Mouse (Mus musculus) midbrain, postnatal 0 days (tissue): ENCODE data around the gene Cspg4. TPM values are rescaled to one million over a fixed set of nuclear protein-coding genes. Genes with fewer than 3 reads are reported as not detected.

Experiments used
- ATAC-seq: fragments of 200-750 bp; cut with Nextera tagmentation; 2 replicates; pipeline ENCODE4 v1.8.0; 2017; ENCODE audit warnings: moderate number of reproducible peaks, mild to moderate bottlenecking, moderate TSS enrichment, moderate library complexity; ENCODE audit not compliant: low FRiP score
- DNase-seq: peaks from one replicate; pipeline ENCODE4 v3.0.0-alpha.2; 2015; ENCODE audit warnings: low spot score
- H3K27ac ChIP-seq: fragments of 300-500 bp; sonication (generic); 2 replicates; pipeline ENCODE4 v1.5.1; 2014; ENCODE audit warnings: low read depth, mild to moderate bottlenecking, low read length, mixed read lengths
- H3K27me3 ChIP-seq: fragments of 300-500 bp; sonication (generic); 2 replicates; pipeline ENCODE4 v1.6.1; 2014; ENCODE audit warnings: low read length, control low read depth, mixed read lengths; ENCODE audit not compliant: insufficient read depth
- H3K36me3 ChIP-seq: fragments of 300-500 bp; sonication (generic); 2 replicates; pipeline ENCODE4 v1.6.1; 2014; ENCODE audit warnings: low read length, control low read depth, mixed read lengths; ENCODE audit not compliant: insufficient read depth
- H3K4me1 ChIP-seq: fragments of 300-500 bp; sonication (generic); 2 replicates; pipeline ENCODE4 v1.6.1; 2014; ENCODE audit warnings: mild to moderate bottlenecking, control low read depth, antibody characterized with exemption, low read length, mixed read lengths; ENCODE audit not compliant: insufficient read depth
- H3K4me2 ChIP-seq: fragments of 300-500 bp; sonication (generic); 2 replicates; pipeline ENCODE4 v1.6.1; 2014; ENCODE audit warnings: low read depth, mild to moderate bottlenecking, low read length, mixed read lengths; ENCODE audit not compliant: poor library complexity, severe bottlenecking
- H3K4me3 ChIP-seq: fragments of 300-500 bp; sonication (generic); 2 replicates; pipeline ENCODE4 v1.5.1; 2014; ENCODE audit warnings: low read depth, mild to moderate bottlenecking, low read length, moderate library complexity
- H3K9ac ChIP-seq: fragments of 300-500 bp; sonication (generic); replicated peaks from 2 replicates; pipeline ENCODE4 v1.6.1; 2014; ENCODE audit warnings: mild to moderate bottlenecking, low read length, moderate library complexity, mixed read lengths; ENCODE audit not compliant: poor library complexity, severe bottlenecking
- H3K9me3 ChIP-seq: fragments of 300-500 bp; sonication (generic); 2 replicates; pipeline ENCODE4 v1.6.1; 2016; ENCODE audit warnings: low read length, control low read depth
- CTCF ChIP-seq: IDR thresholded peaks from 2 replicates; pipeline ENCODE4 v1.5.1; 2016; ENCODE audit warnings: antibody characterized with exemption, mild to moderate bottlenecking
- WGBS: fragments of 180-500 bp; shearing (Covaris S2); extraction: QIAGEN DNeasy Blood & Tissue Kit; methylation state at CpG from one replicate; pipeline ENCODE4 v1.1.7; 2014; 5-methylcytosine and 5-hydroxymethylcytosine counted together
- polyA plus RNA-seq: library from polyadenylated mRNA; unstranded; fragments of >200 nt; fragmentation: Nextera tagmentation; extraction: Ambion mirVana; gene quantifications from 2 replicates; pipeline ENCODE4 v1.2.1, GENCODE M21; 2015
- total RNA-seq: library from RNA; depleted of rRNA; stranded (reverse); fragments of >200 nt; gene quantifications from 2 replicates; pipeline ENCODE4 v1.2.3, GENCODE M21; 2014

Cspg4 gene
- total and polyA plus RNA-seq, 2 experiments from 2014 or later = 7.5 to 37.3 TPM

DNA sequence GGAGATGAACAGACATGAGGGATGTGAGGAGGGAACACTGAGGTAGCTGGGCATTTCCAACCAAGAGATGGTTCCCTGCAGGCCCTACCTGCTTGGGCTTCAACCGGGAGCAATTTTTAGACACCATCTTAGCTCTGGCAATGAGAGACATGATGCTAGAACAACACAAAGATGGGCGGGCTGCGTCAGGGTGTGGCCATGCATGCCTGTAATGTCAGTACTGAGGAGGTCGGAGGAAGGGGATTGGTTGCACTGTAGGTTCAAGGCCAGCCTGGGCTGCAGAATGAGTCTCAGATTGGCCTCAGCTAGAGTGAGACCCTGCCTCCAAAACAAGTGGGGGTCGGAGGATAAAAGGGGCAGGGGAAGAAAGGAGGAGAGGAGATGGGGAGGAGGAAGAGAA, 1.6 kb downstream of the Cspg4 start:
- H3K27ac ChIP-seq = no peak overlapping the region
- H3K9me3 ChIP-seq = no peaks in the 10 kb centered on the region
- H3K9ac ChIP-seq = no peak overlapping the region
- no peaks in the 10 kb centered on the region for H3K36me3 ChIP-seq
- no peak overlapping the region for H3K4me3 ChIP-seq
- peaks cover 7% of the 10 kb centered on the region for H3K27me3 ChIP-seq
- WGBS = 79% methylated on average over 5 of the region's 5 CpGs
- peak overlapping the region; percentile 44; the same call in 1 of the 2 replicates for H3K4me2 ChIP-seq
- H3K4me1 ChIP-seq = no peaks in the 10 kb centered on the region
- ATAC-seq (no peak), DNase-seq (no peak)
- no peak for TF ChIP-seq CTCF

DNA sequence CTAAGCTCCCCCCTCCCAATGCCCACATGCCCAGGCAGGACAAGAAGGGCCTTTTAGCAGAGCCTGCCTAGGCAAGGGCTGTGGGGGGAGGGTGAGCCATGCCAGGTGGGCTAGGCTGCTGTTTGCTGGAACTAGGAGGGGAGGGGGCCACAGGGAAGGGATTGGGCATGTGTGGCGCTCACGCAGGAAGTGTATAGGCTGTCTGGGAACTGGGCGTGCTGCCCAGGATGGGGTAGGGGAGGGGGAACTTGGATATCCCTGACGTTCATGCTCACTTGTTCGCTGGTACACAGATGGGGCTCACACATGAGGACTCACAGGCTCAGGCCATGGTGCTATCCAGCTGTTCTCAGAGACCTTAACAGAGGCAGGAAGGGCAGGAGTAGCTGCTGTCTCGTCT, 3.5 kb downstream of the Cspg4 start:
- DNase-seq (peak; percentile 93), ATAC-seq (peak; percentile 80)
- TF ChIP-seq CTCF = no peak
- no peaks in the 10 kb centered on the region for H3K9me3 ChIP-seq
- no peaks in the 10 kb centered on the region for H3K4me1 ChIP-seq
- peaks cover 7% of the 10 kb centered on the region for H3K27me3 ChIP-seq
- H3K9ac ChIP-seq = no peak overlapping the region
- peak overlapping the region; percentile 63; the same call in 1 of the 2 replicates for H3K27ac ChIP-seq
- WGBS = 45% methylated on average over 6 of the region's 6 CpGs
- peak overlapping the region; percentile 9; the same call in 1 of the 2 replicates for H3K4me2 ChIP-seq
- H3K36me3 ChIP-seq = no peaks in the 10 kb centered on the region
- no peak overlapping the region for H3K4me3 ChIP-seq

DNA sequence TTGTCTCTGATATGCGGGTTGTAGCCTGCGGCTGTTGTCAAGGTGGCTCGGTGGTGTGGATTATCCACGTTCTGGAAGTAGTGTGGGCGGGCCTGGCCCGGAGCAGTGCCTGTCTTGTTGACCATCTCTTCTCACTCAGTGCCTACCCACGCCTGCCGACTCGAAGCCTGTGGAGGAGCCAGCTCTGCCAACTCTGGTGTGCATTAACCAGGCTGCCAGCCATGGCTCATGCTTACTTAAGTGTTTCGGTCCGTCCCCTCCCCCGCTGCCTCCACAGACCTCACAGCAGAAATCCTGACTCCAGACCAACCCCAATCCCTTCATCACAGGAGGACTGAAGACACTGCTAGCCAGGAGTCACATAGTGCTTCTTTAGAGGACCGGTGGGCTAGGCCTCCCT, 4.7 kb downstream of the Cspg4 start:
- WGBS = 69% methylated on average over 13 of the region's 13 CpGs
- no peak overlapping the region for H3K4me3 ChIP-seq
- no peaks in the 10 kb centered on the region for H3K4me1 ChIP-seq
- no peak overlapping the region for H3K4me2 ChIP-seq
- DNase-seq (no peak), ATAC-seq (no peak)
- no peak for TF ChIP-seq CTCF
- H3K27ac ChIP-seq = no peak overlapping the region
- H3K36me3 ChIP-seq = no peaks in the 10 kb centered on the region
- H3K27me3 ChIP-seq = peaks cover 7% of the 10 kb centered on the region
- no peak overlapping the region for H3K9ac ChIP-seq
- no peaks in the 10 kb centered on the region for H3K9me3 ChIP-seq

DNA sequence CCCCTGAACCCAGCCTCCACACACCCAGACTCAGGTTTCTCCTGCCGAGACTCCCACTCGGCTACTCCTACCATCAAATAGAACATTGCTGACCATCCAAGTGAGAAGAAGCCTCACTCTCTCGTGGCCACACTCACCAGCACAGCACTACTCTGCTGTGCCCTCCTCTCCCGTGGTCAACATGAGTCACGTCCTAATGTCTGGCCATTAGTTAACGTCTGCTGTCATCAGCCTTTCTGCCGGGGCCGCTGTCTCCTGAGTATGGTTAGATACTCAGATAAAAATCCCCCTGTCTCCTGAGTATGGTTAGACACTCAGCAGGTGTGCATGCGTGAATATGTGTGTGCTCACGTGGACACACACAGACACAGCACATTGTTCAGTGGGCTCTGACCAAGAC, 5.9 kb downstream of the Cspg4 start:
- H3K9me3 ChIP-seq = no peaks in the 10 kb centered on the region
- H3K36me3 ChIP-seq = no peaks in the 10 kb centered on the region
- no peaks in the 10 kb centered on the region for H3K27me3 ChIP-seq
- WGBS = 72% methylated on average over 10 of the region's 10 CpGs
- H3K4me3 ChIP-seq = no peak overlapping the region
- no peaks in the 10 kb centered on the region for H3K4me1 ChIP-seq
- H3K4me2 ChIP-seq = no peak overlapping the region
- no peak overlapping the region; the same call in 1 of the 2 replicates for H3K27ac ChIP-seq
- DNase-seq (no peak), ATAC-seq (no peak)
- H3K9ac ChIP-seq = no peak overlapping the region
- no peak for TF ChIP-seq CTCF

DNA sequence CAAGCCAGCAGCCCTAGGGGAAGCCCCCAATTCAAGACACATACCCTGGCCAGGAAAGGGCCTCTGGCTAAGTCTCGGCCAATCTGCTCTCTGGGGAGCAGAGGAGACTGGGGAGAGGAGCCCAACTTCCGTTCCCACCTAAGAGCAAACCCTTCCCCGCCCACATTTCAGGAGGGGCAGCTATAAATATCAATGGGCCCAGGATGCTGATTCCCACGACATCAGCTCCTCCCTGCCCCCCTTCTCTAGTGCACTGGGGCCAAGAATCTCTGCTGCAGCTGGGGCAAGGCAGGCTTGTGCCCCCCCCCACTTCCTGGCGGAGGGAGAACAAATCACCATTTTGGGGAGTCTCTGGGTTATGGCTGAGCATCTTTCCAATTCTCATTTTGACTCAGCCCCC, 6.4 kb downstream of the Cspg4 start:
- no peak for DNase-seq
- H3K4me3 ChIP-seq = no peak overlapping the region
- H3K27ac ChIP-seq = no peak overlapping the region; the same call in 1 of the 2 replicates
- H3K27me3 ChIP-seq = no peaks in the 10 kb centered on the region
- no peak overlapping the region for H3K4me2 ChIP-seq
- H3K4me1 ChIP-seq = no peaks in the 10 kb centered on the region
- WGBS = 51% methylated on average over 5 of the region's 5 CpGs
- no peak for TF ChIP-seq CTCF
- no peaks in the 10 kb centered on the region for H3K9me3 ChIP-seq
- H3K9ac ChIP-seq = no peak overlapping the region
- H3K36me3 ChIP-seq = no peaks in the 10 kb centered on the region
- no peak for ATAC-seq

DNA sequence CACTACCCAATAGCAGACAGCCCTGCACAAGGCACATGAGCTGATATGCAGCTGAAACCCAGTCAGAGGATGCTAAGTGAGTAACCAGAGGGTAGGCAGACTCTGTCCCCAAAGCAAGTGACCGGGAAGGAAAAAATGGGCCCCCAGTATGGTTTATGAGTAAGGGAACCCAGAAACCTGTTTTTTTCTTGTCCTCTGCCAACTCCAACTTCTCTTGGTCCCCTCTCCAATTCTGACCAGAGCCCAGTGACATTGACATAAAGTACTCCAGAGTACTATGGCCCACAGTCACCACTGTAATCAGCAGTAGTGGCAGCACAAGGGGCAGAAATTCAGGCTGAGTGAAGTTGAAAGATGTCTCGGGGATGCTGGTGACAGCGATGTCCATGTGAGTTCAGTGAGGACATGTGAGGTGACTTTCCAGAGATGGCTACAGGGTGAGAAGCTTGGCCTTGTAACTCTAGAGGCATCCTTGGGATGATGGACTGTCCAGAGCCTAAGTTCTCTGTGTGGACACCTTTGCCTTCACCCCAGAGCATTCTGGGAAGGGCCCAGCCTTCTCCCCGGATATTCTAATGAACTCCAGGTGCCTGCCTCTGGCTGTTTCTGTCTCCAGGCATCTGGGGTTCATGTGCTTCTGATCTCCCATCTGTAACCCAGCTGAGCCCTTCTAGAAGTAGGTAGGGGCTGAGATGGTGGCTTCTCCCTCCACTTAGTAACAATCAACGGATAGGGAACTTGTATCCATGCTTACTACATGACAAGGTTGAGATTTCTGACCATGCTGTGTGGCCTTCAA, 7.5 kb downstream of the Cspg4 start:
- no peak for DNase-seq
- ATAC-seq = no peak
- Histone ChIP-seq H3K4me1 (peaks cover 2% of the 10 kb centered on the region; the same call in 1 of the 2 replicates), H3K36me3 (no peaks in the 10 kb centered on the region), H3K9me3 (no peaks in the 10 kb centered on the region), H3K9ac (no peak overlapping the region), H3K27ac (no peak overlapping the region), H3K27me3 (no peaks in the 10 kb centered on the region), H3K4me2 (no peak overlapping the region), H3K4me3 (no peak overlapping the region)
- TF ChIP-seq CTCF = no peak
- WGBS = 82% methylated on average over 5 of the region's 5 CpGs
